Mouse (Mus musculus) liver, postnatal 0 days (tissue): ENCODE data around the gene Edem2.

Source experiments
- CTCF ChIP-seq: sonication (generic); IDR thresholded peaks from 2 replicates; pipeline ENCODE4 v1.5.1; 2016; ENCODE audit warnings: antibody characterized with exemption, low read depth
- EP300 ChIP-seq: IDR thresholded peaks from 2 replicates; pipeline ENCODE4 v1.6.1; 2016; ENCODE audit warnings: antibody characterized with exemption, low read depth, mild to moderate bottlenecking

DNA sequence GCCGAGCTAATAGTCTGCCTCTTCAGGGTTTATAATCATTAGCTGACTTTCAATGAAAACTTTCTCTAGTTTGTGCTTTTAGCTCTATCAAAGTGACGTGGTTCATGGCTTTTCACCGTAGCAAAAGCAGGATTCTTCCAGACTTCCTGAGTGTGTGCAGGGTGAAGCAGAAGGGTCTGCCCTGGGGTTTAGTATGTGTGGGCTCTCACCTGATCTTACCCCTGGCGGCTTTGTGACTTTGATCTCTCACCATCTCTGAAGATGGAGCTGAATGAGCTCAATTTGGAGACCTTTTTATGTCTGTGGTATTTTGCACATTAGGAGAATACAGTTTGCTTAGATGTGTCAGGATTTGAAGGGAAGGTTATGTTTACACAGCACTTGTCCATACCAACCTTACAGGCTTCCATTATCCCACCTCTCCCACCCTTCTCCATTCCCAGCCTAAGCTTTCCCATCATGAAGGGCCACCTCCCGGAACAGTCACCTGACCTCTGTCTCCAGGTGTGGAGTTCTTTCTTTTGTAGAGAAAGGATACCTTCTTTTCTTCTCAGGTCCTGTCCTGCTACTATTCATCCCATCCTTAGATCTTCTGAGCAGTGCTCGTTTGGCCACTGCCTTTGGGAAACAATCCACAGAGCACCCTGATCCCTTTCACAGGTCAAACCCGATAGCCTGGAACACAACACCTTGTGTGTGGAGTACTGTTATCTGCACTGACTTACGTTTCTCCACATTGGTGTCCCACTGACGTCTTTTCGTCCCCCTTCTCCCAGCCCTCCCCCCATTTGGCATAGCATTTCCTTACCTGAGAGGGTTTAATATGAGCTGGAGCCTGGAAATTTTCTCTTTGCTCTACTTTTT is 47.8 kb upstream of the Edem2 start:
- TF ChIP-seq CTCF, result no peak
- no peak for TF ChIP-seq EP300
